Mouse (Mus musculus) telencephalon, adult 2 months (tissue): ENCODE results near the gene Tnni2.
A peak's percentile ranks its signal among the peaks of the same experiment; 100 is the strongest.
"Not testable (repeated sequence)": the region's sequence is repeated elsewhere in the genome, so short reads cannot be mapped to it uniquely, and the experiment has no call there.

Experiments used
- DNase-seq: peaks from one replicate; pipeline ENCODE4 v3.0.0-alpha.2; 2011; ENCODE audit warnings: low read depth, low spot score

Gene Tnni2

GRCm38 (mm10) chr7:142441585-142441984, at the start of gene Tnni2:
Tnni2 (plus strand) TSS chr7:142441808.
- no peak for DNase-seq

- DNase-seq, result no peak
Measured at GRCm38 (mm10) chr7:142393191-142393590, 48.4 kb upstream of the Tnni2 start.

GRCm38 (mm10) chr7:142394261-142395190, 47.1 kb upstream of the Tnni2 start:
- DNase-seq, result no peak

GRCm38 (mm10) chr7:142395472-142395871, 46.1 kb upstream of the Tnni2 start:
- no peak for DNase-seq

- DNase-seq, result no peak
Measured at GRCm38 (mm10) chr7:142396611-142397010, 45.0 kb upstream of the Tnni2 start.

- DNase-seq, result no peak
Measured at GRCm38 (mm10) chr7:142398052-142398451, 43.6 kb upstream of the Tnni2 start.

GRCm38 (mm10) chr7:142399250-142399649, 42.4 kb upstream of the Tnni2 start:
- no peak for DNase-seq

- DNase-seq, result peak; percentile 58
Measured at GRCm38 (mm10) chr7:142400112-142400749, 41.4 kb upstream of the Tnni2 start.

GRCm38 (mm10) chr7:142400750-142401142, 40.9 kb upstream of the Tnni2 start:
- no peak for DNase-seq

GRCm38 (mm10) chr7:142403591-142403990, 38.0 kb upstream of the Tnni2 start:
- DNase-seq, result no peak

GRCm38 (mm10) chr7:142405134-142405533, 36.5 kb upstream of the Tnni2 start:
- not testable (repeated sequence) for DNase-seq

- no peak for DNase-seq
Measured at GRCm38 (mm10) chr7:142407935-142408334, 33.7 kb upstream of the Tnni2 start.

- DNase-seq, result no peak
Measured at GRCm38 (mm10) chr7:142408686-142409085, 32.9 kb upstream of the Tnni2 start.

- DNase-seq, result no peak
Measured at GRCm38 (mm10) chr7:142409603-142410002, 32.0 kb upstream of the Tnni2 start.

- DNase-seq, result no peak
Measured at GRCm38 (mm10) chr7:142413285-142413684, 28.3 kb upstream of the Tnni2 start.

GRCm38 (mm10) chr7:142415314-142415713, 26.3 kb upstream of the Tnni2 start:
- DNase-seq, result no peak

GRCm38 (mm10) chr7:142416225-142416624, 25.4 kb upstream of the Tnni2 start:
- DNase-seq, result no peak

GRCm38 (mm10) chr7:142418027-142418426, 23.6 kb upstream of the Tnni2 start:
- DNase-seq, result no peak

- DNase-seq, result no peak
Measured at GRCm38 (mm10) chr7:142418679-142419078, 22.9 kb upstream of the Tnni2 start.

GRCm38 (mm10) chr7:142419887-142420286, 21.7 kb upstream of the Tnni2 start:
- DNase-seq, result no peak

- DNase-seq, result no peak
Measured at GRCm38 (mm10) chr7:142421826-142422225, 19.8 kb upstream of the Tnni2 start.

- DNase-seq, result no peak
Measured at GRCm38 (mm10) chr7:142425641-142426213, 15.9 kb upstream of the Tnni2 start.
